Mouse (Mus musculus): Measurements from ENCODE around the gene Gm49320.

DNA sequence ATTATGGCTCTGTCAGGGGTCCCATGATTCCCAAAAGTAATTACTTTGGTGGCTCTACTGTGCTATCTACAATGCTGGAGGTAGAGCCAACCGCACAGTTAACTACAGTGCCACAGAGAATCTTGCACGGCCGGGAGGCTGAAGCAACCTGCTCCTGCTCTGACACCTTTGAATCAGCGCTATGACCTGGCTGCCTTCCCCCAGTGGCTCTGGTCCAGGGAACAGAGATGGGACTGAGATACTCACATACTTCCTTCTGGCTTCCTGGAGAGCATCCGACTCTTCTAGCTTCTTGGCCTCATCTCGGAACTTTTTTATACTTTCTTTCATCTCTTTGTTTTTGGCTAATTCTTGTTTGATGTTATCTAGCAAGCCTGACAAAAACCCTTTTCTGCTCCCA is 30.9 kb downstream of the Gm49320 start:
- no peak for TF ChIP-seq CTCF (IDR thresholded peaks at IDR 0.05; ENCODE audit: low read depth, low read length)
- no peak for TF ChIP-seq POLR2A (IDR thresholded peaks at IDR 0.05; ENCODE audit: extremely low read depth, insufficient read depth, low read length)

All from liver, adult 2 months (tissue).